Mouse (Mus musculus) ES-E14 (cell line): Measurements from ENCODE around the gene Hsd17b13.

ENCODE experiments used
- HCFC1 ChIP-seq: IDR thresholded peaks from 2 replicates; pipeline ENCODE4 v1.6.1; 2012; ENCODE audit warnings: low read length, inconsistent platforms, borderline replicate concordance; ENCODE audit not compliant: insufficient read depth
- MAFK ChIP-seq: IDR thresholded peaks from 2 replicates; pipeline ENCODE4 v1.6.1; 2014; ENCODE audit warnings: mild to moderate bottlenecking, low read depth, low read length, inconsistent platforms; ENCODE audit not compliant: insufficient read depth

DNA sequence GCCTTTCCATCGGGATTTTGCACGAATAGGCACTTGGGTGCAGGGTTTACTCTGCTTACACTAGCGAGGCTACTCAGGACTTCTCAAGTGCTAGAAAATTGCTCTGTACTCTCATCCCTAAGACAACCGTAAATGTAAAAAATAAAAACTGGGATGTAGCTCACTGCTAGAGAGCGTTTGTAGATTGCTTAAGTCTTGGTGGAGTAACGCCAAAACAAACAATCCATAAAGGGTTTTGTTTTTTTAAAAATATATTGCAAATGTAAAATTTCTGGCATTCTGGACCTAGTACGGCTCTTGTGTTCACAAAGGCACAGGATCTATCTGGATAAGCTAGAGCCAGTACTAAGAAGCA is 49.0 kb downstream of the Hsd17b13 start:
- no peak for TF ChIP-seq MAFK
- no peak for TF ChIP-seq HCFC1
